Mouse (Mus musculus) right cerebral cortex, adult 18-20 months (tissue): ENCODE measurements around the gene Srsf6.

Experiments
- DNase-seq: peaks from one replicate; pipeline ENCODE4 v3.0.0; 2022; ENCODE audit warnings: mixed read lengths

Gene Srsf6

GRCm38 (mm10) chr2:162934421-162934820 is 3.1 kb downstream of the Srsf6 start:
- DNase-seq = no peak

- DNase-seq = no peak
Observed at GRCm38 (mm10) chr2:162935700-162936099, 4.4 kb downstream of the Srsf6 start.

DNA sequence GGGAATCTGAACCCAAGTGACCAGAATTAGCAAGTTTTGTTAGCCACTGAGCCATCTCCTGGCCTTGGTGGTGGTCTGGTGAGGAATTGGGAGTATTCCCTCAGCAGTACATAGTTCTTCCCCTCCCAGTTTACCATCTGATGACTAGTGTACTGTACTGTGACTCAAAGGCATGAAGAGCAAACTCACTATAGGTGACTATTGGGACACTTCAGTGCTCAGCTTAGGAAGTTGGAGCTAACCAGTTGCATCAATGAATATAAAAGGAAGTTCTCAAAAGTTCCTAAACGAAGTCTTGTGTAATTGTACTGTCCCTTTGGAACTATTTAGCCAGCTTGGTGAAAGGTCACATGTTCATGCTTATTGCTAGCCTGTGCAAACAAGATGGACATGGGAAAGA is 8.2 kb downstream of the Srsf6 start:
- no peak for DNase-seq

DNA sequence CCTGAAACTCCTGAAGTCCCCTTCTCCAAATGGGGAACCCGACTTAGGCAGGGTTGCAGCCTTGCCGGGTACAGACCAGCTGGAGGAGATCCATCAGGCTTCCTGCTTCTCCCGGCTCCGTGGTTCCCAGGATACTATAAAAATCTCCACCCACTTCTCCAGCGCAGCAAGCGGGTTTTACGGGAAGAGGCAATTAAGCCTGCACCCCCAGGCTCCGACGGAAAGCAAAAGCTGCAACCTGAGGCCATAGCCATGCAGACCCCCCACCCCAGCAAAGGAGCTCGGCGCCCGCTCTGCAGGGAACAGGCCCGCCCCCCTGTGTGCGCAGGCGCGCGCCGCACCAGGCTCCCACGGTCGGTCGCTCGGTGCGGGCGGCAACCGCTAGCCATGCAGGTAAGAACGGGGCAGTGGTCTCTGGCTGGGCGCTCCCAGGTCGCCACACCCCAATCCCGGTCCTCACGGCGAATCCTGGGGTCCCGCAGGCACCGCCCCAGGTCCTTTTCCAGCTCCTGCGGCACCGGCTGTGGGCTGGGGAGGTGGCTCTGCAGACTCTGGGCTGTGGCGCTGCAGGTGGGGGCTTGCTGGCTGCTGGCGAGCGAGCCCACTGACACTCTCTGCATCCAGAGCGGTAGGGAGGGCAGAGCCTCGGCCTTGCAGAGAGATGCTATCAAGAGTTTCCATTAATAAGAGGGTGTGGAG is 12.0 kb downstream of the Srsf6 start, which contains the start of gene L3mbtl1:
L3mbtl1 (plus strand) TSS at position 325 of the 699 bp plus-strand sequence.
- DNase-seq = peak; percentile 69

DNA sequence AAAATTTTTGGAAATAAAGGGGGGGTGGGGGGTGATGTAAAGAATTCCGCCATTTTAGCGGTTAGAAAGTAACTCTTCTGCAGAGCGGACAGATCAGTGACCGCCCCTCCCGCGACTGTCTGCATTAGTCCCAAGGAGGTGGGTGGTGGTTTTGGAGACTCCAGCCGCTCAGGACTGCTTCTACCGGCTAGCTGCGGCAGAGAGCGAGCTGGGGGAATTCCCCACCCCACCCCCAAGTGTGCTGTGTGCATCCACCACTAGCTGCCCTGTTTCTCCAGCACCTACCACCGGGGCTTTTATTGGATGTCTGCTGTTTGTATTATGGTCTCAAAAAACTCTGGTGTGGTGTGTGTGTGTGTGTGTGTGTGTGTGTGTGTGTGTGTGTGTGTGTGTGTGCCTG is 12.6 kb downstream of the Srsf6 start:
- DNase-seq = peak; percentile 23

- no peak for DNase-seq
Observed at GRCm38 (mm10) chr2:162946964-162947363, 15.6 kb downstream of the Srsf6 start.

- peak; percentile 46 for DNase-seq
Observed at GRCm38 (mm10) chr2:162947736-162948135, 16.4 kb downstream of the Srsf6 start.

DNA sequence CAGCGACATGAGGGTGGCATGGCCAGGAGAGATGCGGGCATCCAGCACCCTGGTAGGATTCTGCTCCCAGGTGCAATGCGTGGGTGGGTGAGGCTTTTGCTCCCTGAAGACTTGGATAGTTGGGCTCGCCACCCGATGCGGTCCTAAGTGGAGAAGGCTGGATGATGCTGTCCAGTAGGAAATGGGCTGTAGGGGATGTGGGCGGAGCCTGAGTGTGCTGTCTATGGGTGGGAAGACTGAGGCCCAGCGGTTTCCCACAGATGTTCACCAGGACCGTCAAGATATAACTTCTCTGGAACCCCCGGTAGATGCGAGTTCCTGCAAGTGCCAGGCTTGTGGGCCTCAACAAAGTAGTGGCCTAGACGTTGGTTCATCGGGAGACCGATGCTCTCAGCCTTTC is 16.9 kb downstream of the Srsf6 start:
- no peak for DNase-seq

GRCm38 (mm10) chr2:162950776-162951175 is 19.4 kb downstream of the Srsf6 start:
- no peak for DNase-seq

- DNase-seq = no peak
Observed at GRCm38 (mm10) chr2:162956843-162957242, 25.5 kb downstream of the Srsf6 start.

DNA sequence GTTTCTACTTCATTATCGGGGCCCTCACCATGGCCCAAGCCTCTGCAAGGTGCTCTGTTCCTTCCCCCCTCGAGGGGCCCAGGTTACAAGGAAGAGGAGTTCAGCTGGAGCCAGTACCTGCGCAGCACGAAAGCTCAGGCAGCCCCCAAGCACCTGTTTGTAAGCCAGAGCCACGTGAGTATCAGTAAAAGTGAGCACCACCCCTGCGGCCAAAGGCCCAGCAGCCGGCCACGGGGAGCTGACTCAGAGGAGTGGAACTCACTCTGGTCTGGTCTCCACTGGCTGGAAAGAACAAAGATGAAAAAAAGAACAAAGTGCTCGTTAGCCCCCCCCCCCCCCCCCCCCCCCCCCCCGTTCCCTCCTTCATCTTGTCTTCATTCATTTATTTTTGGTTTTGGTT is 30.0 kb downstream of the Srsf6 start:
- DNase-seq = no peak

DNA sequence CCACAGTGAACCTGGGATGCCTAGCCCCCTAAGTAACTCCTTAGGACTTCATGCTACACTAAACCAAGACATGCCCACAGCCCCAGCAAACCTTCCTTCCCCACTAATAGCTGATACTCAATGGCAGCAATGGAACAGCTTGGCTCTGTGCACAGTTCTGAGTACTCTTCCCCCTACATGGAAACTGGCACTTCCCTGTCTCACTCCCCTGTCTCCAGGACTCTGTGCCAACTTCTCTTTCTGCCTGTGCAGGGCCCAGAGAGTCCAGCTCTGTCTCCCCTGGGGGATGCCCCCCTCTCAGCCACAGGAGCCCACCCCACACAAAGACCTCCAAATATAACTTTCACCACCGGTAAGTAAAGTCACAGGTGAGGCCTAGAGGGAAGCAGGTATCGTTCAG is 35.4 kb downstream of the Srsf6 start:
- DNase-seq = no peak

DNA sequence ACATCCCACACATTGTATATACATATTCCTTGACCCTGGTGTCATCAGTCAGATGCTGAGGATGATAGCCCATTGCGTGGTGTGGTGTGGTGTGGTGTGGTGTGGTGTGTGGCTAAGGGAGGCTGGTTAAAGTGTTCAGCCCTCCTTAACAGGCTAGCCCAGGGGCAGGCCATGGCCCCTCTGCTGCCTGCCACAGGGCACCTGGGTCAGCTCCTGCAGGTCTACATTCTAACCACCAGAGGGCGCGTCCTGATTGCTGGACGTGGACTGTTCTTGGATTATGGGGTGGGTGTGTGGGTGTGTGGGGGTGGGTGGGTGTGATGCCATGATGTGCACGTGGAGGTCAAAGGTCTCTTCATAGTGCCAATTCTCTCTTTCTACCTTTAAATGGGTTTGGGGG is 37.0 kb downstream of the Srsf6 start:
- no peak for DNase-seq

- no peak for DNase-seq
Observed at GRCm38 (mm10) chr2:162969101-162969500, 37.8 kb downstream of the Srsf6 start.

DNA sequence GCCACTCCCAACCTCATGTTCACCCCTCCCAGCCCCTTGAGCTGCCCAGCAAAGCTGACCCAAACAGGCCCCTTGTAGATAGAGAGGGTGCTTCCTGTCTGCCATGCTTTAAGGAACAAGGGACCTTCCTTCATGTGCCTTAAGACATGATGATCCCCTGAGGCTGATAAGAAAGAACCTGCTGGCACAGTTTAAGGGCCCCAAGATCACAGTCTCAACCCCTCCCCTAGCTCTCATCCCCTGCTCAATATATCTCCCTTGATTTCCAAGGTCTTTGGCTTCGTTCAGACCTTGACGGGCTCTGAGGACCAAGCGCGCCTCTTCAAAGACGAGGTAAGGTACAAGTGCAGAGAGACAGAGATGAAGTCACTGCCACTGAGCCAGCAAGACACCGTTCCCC is 39.6 kb downstream of the Srsf6 start:
- no peak for DNase-seq

DNA sequence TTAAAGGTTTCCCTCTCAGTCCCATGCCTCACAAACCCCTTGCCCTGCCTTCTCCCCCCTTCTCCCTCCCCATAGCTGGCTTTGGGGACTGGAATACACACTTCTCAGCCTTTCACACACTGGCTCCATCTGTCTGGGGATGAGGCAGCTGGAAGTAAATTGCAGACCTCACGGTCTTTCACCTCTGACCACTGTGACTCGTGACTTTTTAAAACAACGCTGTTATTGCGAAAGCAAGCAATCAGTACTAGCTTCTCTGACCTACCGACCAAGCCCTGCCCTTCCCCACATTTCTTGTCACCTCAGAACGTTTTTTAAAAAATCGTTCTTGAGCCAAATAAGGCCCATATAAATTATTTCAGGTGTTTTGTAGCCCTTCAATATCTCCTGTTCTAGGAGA is 41.4 kb downstream of the Srsf6 start:
- DNase-seq = no peak

DNA sequence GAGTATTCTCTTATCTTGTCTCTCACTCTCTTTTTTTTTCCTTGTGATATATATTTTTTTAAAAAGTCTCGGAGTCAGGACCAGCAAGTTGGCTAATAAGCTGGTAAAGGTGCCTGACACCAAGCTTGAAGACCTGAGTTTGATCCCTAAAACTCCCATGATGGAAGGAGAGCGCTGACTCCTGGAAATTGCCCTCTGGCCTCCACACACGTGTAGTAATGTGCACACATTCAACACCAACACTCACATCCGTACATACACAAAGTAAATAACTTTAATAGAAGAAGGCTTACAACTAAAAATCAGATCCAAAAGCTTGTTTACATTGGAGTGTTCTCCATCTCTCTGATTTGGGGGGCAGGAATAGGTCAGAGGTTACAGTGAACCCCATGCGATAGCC is 41.9 kb downstream of the Srsf6 start:
- DNase-seq = no peak

DNA sequence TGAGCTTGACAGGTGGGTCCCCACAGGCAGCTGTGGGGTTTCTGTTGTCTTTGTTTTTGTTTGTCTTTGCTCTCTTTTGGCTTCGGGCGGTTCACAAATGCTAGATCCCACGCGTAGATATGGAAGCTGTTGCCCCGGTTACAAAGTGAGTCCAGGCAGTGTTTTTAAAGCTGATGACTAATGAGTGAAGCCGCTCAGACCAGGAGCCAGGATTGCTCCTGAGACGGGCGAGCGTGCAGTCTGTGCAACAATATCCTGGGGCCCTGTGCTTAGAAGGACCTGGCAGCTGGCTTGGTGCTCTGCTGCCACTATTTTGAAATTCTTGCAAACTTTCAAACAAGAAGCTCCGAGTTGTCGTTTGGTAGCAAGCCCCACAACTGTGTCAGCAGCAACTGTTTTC is 42.3 kb downstream of the Srsf6 start:
- no peak for DNase-seq

DNA sequence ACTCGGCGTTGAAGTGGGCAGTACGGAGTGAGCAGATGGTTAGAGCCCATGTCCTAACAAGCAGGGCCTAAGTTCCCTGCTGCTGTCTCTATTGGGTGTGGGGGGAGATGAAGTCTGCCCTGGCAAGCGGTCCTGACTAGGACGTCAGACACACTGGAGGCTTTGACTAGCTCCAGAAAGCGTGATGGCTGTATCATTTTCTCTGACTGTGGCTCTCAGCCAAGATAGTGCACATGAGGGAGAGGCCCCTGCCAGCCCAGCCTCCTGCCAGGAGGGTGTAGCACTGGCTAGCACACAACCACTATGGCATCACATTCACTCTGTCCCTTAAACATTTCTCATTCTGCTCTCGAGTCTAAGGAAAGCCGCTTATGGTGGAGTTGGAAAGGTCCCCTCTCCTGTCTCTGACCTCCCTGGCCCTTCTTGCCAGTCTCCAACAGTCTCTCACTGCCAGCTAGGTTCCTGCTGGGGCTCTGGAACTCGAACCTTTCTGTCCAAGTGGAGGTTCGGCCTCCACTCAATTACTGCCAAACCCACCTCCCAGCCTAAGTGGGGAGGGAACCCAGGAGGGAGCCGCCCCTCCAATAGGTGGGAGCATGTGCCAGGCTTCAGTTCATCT is 43.9 kb downstream of the Srsf6 start:
- DNase-seq = peak; percentile 30

DNA sequence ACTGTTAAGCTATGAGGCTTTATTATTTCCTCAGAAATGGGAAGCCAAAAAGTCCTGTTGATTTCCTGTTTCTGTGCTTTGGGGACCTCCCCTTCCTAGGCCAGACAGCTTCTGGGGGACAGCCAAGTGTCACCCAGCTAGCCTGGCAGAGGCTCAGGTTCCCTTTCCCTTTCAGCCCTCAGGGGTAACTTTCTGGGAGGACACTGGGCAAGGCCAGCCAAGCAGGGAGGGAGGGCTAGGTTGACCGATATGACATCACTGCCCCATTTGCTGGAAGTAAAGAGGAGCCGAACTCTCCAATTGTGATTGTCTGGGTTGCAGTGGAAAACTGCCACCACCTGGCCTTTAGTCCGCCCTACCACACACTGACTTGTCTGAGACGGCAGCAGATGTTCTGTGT is 44.7 kb downstream of the Srsf6 start:
- DNase-seq = no peak

- DNase-seq = no peak
Observed at GRCm38 (mm10) chr2:162984381-162984780, 53.1 kb downstream of the Srsf6 start.

DNA sequence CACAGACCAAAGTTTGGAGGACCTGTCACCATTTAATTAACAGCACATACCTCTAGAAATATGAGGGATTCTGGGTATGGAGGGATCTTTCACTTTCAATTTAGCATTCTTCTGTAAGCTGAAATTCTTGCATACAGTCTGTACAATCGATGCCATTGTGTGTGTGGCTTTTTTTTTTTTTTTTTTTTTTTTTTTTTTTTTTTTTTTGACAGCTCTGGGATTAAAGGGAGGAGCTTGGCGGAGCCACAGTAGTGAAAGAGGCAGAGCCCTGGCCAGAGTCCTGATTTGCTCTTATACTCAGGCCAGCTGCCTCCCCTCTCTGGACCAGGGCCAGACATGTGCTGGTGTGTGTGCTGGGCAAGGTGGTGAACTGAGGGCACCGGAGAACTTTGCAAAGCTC is 54.6 kb downstream of the Srsf6 start:
- DNase-seq = no peak
